Mouse (Mus musculus): ENCODE results near the gene Adi1. TPM values are rescaled to one million over a fixed set of nuclear protein-coding genes. Genes with fewer than 3 reads are reported as not detected.

Gene Adi1
- polyA plus RNA-seq, 1 experiment = 58.5 TPM

- H3K27ac ChIP-seq (replicated peaks; ENCODE audit: low read depth, low read length) = no peak overlapping the region
- H3K4me3 ChIP-seq (ENCODE audit: insufficient read depth, low read depth, low read length) = no peak overlapping the region
- H3K4me1 ChIP-seq (ENCODE audit: control insufficient read depth, insufficient read depth, insufficient read length, low read length) = peaks cover 2% of the 10 kb centered on the region; the same call in 1 of the 2 replicates
These were observed 30.2 kb downstream of the Adi1 start for GRCm38 (mm10) chr12:28705204-28705603.

- Histone ChIP-seq H3K4me1 (ENCODE audit: control insufficient read depth, insufficient read depth, insufficient read length, low read length) (peaks cover 2% of the 10 kb centered on the region; the same call in 1 of the 2 replicates), H3K4me3 (ENCODE audit: insufficient read depth, low read depth, low read length) (no peak overlapping the region)
These were observed 33.1 kb downstream of the Adi1 start for GRCm38 (mm10) chr12:28708154-28708553.

GRCm38 (mm10) chr12:28710566-28711185, 35.6 kb downstream of the Adi1 start:
- H3K27ac ChIP-seq (replicated peaks; ENCODE audit: low read depth, low read length) = no peak overlapping the region
- H3K4me1 ChIP-seq (ENCODE audit: control insufficient read depth, insufficient read depth, insufficient read length, low read length) = no peaks in the 10 kb centered on the region
- H3K4me3 ChIP-seq (ENCODE audit: insufficient read depth, low read depth, low read length) = no peak overlapping the region

More at GRCm38 (mm10) chr12:28708154-28708553, 33.1 kb downstream of the Adi1 start:
- H3K27ac ChIP-seq (replicated peaks; ENCODE audit: low read depth, low read length) = no peak overlapping the region

GRCm38 (mm10) chr12:28714822-28715632, 40.0 kb downstream of the Adi1 start:
- H3K4me3 ChIP-seq (ENCODE audit: insufficient read depth, low read depth, low read length) = no peak overlapping the region
- H3K27ac ChIP-seq (replicated peaks; ENCODE audit: low read depth, low read length) = no peak overlapping the region
- no peaks in the 10 kb centered on the region; the same call in 1 of the 2 replicates for H3K4me1 ChIP-seq (ENCODE audit: control insufficient read depth, insufficient read depth, insufficient read length, low read length)

GRCm38 (mm10) chr12:28717066-28717465, 42.0 kb downstream of the Adi1 start:
- H3K27ac ChIP-seq (replicated peaks; ENCODE audit: low read depth, low read length) = no peak overlapping the region
- no peak overlapping the region for H3K4me3 ChIP-seq (ENCODE audit: insufficient read depth, low read depth, low read length)
- H3K4me1 ChIP-seq (ENCODE audit: control insufficient read depth, insufficient read depth, insufficient read length, low read length) = no peaks in the 10 kb centered on the region; the same call in 1 of the 2 replicates

- H3K27ac ChIP-seq (replicated peaks; ENCODE audit: low read depth, low read length) = no peak overlapping the region
These were observed 43.1 kb downstream of the Adi1 start for GRCm38 (mm10) chr12:28718106-28718505.

GRCm38 (mm10) chr12:28724366-28724765, 49.3 kb downstream of the Adi1 start:
- Histone ChIP-seq H3K4me1 (ENCODE audit: control insufficient read depth, insufficient read depth, insufficient read length, low read length) (no peaks in the 10 kb centered on the region), H3K27ac (replicated peaks; ENCODE audit: low read depth, low read length) (no peak overlapping the region), H3K4me3 (ENCODE audit: insufficient read depth, low read depth, low read length) (no peak overlapping the region)

More at GRCm38 (mm10) chr12:28718106-28718505, 43.1 kb downstream of the Adi1 start:
- H3K4me1 ChIP-seq (ENCODE audit: control insufficient read depth, insufficient read depth, insufficient read length, low read length) = no peaks in the 10 kb centered on the region; the same call in 1 of the 2 replicates
- no peak overlapping the region for H3K4me3 ChIP-seq (ENCODE audit: insufficient read depth, low read depth, low read length)

- Histone ChIP-seq H3K4me3 (ENCODE audit: insufficient read depth, low read depth, low read length) (no peak overlapping the region), H3K4me1 (ENCODE audit: control insufficient read depth, insufficient read depth, insufficient read length, low read length) (no peaks in the 10 kb centered on the region), H3K27ac (replicated peaks; ENCODE audit: low read depth, low read length) (no peak overlapping the region)
These were observed 51.2 kb downstream of the Adi1 start for GRCm38 (mm10) chr12:28726204-28726603.

- Histone ChIP-seq H3K27ac (replicated peaks; ENCODE audit: low read depth, low read length) (no peak overlapping the region), H3K4me1 (ENCODE audit: control insufficient read depth, insufficient read depth, insufficient read length, low read length) (no peaks in the 10 kb centered on the region), H3K4me3 (ENCODE audit: insufficient read depth, low read depth, low read length) (no peak overlapping the region)
These were observed 52.0 kb downstream of the Adi1 start for GRCm38 (mm10) chr12:28727061-28727460.

Other genes starting within 250 kb of the Adi1 start
- not detected in 2 replicates for gene Dcdc2c, start 122.8 kb upstream of the Adi1 start, polyA plus RNA-seq (2012; ENCODE audit: insufficient read depth, insufficient read length, missing spikeins)
- gene Allc, start 92.7 kb upstream of the Adi1 start, polyA plus RNA-seq (2012; ENCODE audit: insufficient read depth, insufficient read length, missing spikeins) = not detected in 2 replicates
- gene Colec11, start 51.9 kb upstream of the Adi1 start, polyA plus RNA-seq (2012; ENCODE audit: insufficient read depth, insufficient read length, missing spikeins) = 0.71 TPM in 1 of 2 replicates, not detected in the other
- 299 and 535 TPM in 2 replicates for gene Rps7, start 39.3 kb upstream of the Adi1 start, polyA plus RNA-seq (2012; ENCODE audit: insufficient read depth, insufficient read length, missing spikeins)
- 5.5 and 6.8 TPM in 2 replicates for gene Rnaseh1, start 25.6 kb upstream of the Adi1 start, polyA plus RNA-seq (2012; ENCODE audit: insufficient read depth, insufficient read length, missing spikeins)
- 13.4 and 17.6 TPM in 2 replicates for gene Trappc12, start 75.2 kb downstream of the Adi1 start, polyA plus RNA-seq (2012; ENCODE audit: insufficient read depth, insufficient read length, missing spikeins)
- gene Eipr1, start 76.6 kb downstream of the Adi1 start, polyA plus RNA-seq (2012; ENCODE audit: insufficient read depth, insufficient read length, missing spikeins) = 16.2 and 23.1 TPM in 2 replicates